Mouse (Mus musculus) left cerebral cortex, postnatal 25 days (tissue): ENCODE measurements at regions not wholly inside any gene's neighbourhood (a gene's known extent, or its start where the extent isn't known, plus 50 kb on each side); places are given as distances from the start of the nearest gene placed in this dataset.

Experiments
- DNase-seq, 2 experiments: peaks; one replicate each; pipeline ENCODE4 v3.0.0; 2022; ENCODE audit warnings: low spot score in 2 of 2, mixed read lengths in 1 of 2
- intact Hi-C: fragments of 180-260 bp; cut with DNase I; formaldehyde crosslinking; loops from one replicate; pipeline ENCODE4 v1.15.1; 2025

- intact Hi-C loops = no loop called here
- no peak for DNase-seq
Measured at GRCm38 (mm10) chr13:25793216-25793803, 523.0 kb upstream of the Nrsn1 start.

- intact Hi-C loops = no loop called here
- DNase-seq = peak in 1 of 2 experiments; percentile 3
Measured at GRCm38 (mm10) chr13:25781161-25781560, 510.9 kb upstream of the Nrsn1 start.

- peak; percentile 3 to 21 for DNase-seq
- intact Hi-C loops = no loop called here
Measured at GRCm38 (mm10) chr13:25777706-25778105, 507.4 kb upstream of the Nrsn1 start.

- no peak for DNase-seq
- intact Hi-C loops = no loop called here
Measured at GRCm38 (mm10) chr13:25774586-25775182, 504.4 kb upstream of the Nrsn1 start.

DNA sequence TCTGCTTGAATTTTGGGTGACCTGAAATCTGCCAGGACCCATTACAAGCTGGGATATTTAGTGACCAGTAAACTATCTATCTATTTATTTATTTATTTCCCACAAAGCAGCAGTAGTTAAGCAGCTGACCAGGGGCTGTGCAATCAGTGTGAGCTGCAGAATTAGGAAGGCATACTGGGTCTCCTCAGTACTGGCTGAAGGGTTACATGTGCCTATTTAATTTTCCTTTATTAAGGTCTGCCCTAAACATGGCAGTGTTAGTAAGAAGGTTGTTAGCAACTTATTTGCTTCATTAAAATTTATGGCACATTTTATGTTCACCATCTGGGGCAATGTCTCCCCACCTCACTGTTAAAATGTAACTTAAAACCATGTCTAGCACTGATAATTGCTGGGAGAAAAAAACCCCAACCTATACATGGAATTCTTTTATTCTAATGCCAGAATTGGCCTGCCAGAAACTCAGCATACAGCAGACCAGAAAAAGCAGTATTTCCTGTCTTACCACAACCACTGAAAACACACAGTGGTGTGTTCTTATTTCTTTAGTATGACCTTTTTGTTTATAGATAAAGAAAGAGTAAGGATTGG, 484.3 kb upstream of the Nrsn1 start:
- intact Hi-C loops = no loop called here
- DNase-seq = no peak

GRCm38 (mm10) chr13:25751409-25751777, 481.1 kb upstream of the Nrsn1 start:
- no peak for DNase-seq
- intact Hi-C loops = no loop called here

DNA sequence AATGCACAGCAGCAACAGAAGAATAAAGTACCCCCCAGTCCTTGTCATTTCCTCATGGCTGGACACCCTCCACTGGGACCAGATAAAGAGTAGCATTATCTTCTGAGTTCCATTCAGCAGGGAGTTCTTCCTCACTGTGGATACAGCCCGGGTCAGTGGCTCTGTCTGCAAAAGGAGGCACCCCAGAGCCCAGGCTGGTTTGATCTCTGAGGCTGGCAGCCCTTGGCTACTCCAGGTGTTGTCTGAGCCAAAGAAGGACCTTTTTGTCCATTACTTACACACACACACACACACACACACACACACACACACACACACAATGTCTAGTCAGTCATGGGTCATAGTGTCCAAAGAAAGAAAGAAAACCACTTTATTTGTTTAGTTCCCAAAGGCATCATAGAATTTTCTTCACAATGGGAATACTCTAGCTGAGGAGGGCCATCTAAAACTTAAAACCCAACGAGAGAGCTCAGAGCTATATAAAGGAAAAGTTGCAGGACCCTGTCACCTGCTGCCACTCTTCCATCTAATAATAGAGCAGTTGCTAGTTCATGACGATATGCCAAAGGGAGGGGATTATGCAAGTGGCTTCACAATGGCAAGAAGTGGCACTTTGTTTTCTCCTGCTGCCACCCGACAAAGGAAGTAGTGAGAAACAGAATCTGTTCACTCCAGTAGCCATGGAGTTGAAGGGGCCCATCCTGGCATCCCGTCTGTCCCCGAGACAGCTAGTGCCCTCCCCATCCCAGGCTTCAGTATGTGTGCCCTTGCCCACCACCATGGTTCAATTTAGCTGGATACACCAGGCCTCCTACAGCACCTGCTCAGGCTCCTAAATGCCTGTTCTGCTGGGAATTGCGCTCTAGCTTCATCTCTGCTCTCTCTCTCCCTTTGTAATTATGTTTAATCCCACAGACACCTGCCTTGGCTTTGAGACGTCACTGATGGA, 480.4 kb upstream of the Nrsn1 start:
- intact Hi-C loops = no loop called here
- DNase-seq = no peak

DNA sequence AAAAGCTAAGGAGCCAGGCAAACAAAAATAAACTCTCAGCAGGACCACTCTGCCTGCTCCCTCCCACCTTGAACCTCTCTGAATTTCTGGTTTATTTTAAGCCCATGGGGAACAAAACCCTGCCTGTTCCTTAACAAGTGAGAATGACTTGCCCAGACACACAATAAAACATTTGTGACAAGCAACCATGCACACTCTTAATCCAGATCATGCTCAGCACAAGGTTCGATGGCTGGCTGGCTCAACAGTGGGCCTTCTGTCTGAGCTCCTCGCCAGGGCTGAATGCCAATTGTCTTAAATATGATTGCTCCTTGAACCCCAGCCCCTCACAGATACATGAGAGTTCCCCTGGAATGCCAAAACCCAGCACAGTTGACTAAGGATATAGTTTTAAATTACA, 468.3 kb upstream of the Nrsn1 start:
- intact Hi-C loops = no loop called here
- peak in 1 of 2 experiments; percentile 30 for DNase-seq

DNA sequence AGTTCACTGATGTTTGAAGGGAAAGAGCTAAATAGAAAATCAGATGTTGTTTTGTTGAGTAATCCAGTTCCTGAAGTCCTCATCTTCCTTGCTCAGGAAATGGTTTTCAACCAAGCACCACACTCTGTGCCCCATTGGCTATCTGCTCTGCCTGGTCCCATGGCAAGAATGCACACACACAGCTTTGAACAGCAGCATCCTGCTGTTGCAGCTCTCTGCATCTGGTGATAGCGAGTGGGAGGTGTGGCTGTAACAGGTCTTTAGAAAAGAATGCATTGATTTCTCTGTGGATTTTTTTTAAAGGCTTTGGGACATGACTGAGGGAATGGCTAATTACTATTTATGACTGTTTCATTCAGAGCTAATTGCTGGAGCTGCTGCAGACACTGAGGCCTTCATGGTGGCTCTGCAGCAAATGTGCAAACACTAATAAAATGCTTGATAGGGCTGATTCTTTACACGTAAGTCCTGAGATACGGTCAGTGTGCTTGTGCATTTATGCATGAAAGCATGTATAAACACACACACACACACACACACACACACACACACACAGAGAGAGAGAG, 459.1 kb upstream of the Nrsn1 start:
- no peak for DNase-seq
- intact Hi-C loops = no loop called here

DNA sequence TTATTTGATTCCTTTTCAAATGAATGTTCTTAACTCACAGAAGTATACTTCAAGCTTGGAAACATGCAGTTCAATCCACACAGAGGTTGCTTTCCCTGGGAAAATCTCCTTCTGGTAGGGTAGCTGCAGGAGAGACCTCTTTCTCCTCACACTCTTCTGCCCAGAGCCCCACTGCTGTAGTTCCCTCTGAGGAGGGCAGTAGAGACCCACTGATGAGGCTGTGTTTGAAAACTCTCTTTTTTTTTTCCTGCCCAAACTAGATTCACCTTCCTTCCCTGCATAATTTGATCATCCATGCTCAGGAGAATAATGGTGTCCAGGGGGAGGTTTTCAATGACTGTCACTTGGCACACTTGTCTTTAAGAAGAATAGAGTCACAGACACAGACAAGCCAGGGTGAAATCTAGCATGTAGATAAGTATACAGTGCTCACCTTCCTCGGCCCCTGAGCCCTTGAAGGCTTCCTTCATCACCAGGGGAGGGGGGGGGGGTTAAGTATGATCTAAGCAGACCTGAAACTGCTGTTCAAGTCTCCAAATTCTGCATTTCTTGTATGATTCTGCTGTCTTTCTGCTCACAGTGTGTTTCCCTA, 457.3 kb upstream of the Nrsn1 start:
- intact Hi-C loops = no loop called here

DNA sequence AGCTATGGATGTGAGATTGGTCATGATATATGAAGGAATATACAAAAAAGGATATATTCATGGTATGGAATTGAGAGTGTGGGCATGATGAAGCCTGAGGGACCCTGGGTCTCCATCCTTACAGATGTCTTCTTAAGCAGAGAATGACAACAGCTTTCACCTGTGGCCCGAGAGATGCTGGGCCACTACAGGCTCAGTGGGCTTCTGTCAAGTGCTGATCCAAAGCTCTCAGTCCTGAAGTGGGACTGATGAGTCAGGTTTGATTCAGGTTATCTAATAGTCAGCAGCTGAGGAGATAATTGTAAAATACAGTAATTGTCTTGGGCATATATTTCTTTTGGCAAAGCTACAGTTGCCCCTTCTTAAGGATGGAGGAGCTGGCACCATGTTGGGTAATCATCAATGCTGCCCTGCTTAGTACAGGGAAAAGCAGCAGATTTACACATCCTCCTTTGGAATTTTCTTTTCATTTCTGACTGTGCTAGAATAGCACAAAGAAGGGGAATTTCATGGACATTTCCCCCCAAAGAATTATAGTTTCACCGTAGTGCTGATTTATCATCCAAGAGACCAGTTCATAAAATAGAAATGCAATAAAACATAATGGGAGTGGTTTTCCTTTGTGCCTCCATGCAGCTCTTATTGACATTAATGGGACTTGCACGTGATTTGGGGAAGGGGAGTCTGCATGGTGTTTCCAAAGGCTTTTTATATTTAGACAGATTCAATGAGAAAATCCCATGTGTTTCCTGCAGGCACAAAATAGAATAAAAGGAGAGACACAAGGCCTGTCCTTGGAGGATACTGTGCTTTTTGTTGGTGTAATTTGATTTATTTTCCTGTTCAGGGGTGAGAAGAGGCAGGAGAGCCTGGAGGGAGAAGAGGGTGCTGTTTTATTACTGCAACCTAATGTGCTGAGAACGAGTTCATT, 452.6 kb upstream of the Nrsn1 start:
- intact Hi-C loops = no loop called here

More for the DNA sequence above, 457.3 kb upstream of the Nrsn1 start:
- DNase-seq = peak in 1 of 2 experiments; percentile 38

DNA sequence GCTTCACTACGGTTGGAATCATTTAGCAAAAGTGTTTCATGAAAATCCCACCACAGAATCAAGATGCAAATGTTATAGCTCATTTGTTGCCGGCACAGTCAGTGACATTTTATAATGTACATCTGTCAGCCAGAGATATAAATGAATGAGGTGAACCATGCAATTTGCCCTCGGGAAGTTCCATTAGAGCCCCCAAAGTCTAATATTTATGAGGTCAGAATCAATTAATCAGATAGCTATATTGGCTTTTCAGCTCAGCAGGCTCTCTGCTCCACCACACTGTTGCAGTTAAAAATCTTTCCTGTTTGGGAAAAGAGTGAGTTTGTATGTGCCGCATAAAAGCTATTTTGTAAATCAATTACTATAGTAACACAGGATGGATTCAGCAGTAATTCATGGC, 430.7 kb upstream of the Nrsn1 start:
- no peak for DNase-seq
- intact Hi-C loops = no loop called here

More for the DNA sequence above, 452.6 kb upstream of the Nrsn1 start:
- no peak for DNase-seq

DNA sequence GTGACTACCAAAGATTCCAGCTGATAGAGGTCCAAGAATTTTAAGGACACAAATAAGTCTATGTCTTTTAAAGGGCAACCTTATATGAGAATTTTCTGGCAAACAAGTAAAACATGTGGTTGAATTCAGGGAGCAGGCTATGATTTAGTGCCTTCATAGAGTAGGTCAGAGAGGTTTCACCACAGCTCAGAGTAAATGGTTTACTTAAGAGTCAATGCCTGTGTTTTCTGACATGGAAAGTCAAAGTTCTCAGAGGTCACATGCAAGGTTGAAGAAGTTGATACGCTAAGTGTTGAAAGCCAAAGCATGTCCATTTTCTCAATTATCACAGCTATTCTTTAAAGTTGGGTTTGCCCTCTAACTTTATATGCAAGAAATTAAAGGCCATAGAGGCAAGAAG, 425.7 kb upstream of the Nrsn1 start:
- no peak for DNase-seq
- intact Hi-C loops = no loop called here

DNA sequence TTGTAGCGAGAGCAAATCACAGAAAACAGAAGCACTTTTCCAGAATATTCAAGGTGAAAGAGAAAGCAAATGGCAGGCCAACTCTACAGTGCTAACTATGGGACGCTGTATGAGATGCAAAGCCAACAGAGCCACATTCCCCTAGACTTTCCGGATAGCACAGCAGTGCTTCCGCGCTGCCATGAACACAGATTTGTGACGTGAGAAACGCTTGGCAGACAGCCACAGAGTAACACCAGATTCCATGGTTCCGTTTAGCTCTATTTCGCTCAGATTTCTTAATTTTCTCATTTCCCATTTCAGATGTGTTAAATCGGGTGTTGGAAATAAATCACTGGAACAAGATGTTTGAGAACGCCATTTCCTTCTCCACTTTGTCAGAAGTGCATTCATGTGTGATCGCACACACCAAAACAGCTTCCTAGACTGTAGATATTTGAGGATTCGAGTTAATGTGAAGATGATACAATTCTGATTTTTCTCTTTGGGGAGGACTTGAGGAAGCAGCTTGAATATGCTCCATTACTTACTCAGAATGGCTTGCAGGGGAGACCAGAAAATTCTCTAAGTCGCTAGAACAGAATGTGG, 424.8 kb upstream of the Nrsn1 start:
- DNase-seq = peak; percentile 66 to 84
- intact Hi-C loops = no loop called here

DNA sequence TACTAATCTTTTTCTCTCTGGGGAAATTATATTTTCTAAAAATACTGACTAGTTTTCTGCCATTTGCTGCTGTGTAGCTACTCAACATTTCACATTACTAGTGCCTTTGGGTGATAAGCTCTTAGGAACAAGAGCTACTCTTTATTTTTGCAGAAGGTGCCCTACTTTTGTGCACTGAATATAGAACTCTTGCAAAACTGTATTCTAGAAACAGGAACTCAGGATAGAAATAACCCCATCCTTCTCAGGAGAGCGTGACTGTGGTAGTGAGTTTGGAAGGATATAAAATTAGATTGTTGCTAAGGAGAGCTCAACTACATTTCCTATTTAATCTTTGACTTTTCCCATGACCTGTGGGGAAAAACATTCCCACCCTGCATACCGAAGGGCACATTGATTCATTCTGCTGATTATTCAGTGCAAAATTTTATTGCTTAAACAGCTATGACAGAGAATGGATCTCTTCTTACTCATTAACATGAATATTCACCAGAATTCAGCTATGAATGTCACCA, 408.0 kb upstream of the Nrsn1 start:
- DNase-seq = peak; percentile 18 to 89
- intact Hi-C loops = loop anchor here (5.0 kb wide), 1 partner anchor 471 kb away; no protein-coding TSS in a partner anchor

DNA sequence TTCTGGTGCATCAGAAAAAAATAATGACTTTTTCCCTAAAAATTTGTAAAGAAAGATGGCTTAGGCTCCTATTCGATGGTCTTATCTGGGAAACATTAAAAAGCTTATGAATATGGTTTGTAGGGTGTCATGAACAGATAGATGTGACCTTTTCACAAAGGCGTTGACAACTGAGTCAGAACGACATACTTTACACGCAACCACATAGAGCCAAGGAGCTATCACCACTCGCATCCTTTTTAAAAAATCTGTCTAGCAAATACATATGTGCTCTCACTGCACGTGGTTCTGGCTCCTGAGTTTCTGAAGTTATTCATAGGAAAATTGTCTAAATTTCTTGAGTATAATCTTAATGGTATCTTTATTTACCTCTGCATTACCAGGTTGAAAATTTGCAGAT, 404.9 kb upstream of the Nrsn1 start:
- DNase-seq = no peak
- intact Hi-C loops = loop anchor here (5.0 kb wide), 1 partner anchor 468 kb away; no protein-coding TSS in a partner anchor

DNA sequence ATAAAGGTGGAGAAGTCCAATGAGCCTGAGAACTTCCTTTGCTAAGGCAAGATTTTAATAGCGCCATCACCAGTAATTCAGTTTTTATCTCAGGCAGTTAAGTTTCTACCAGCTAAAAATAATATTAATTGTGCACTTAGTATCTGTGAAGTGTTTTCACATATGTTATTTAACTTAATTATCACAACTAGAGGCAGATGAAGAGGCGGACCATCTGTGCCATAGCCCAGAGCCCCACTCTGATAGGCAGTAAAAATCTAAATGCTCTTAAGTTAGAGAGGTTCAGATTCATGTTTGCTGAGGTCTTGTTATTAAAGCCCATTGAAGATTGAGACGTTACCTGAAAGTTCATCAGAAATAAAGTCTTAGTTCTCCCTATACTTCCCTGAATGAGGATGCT, 395.7 kb upstream of the Nrsn1 start:
- intact Hi-C loops = no loop called here
- DNase-seq = no peak
